Mouse (Mus musculus) neural tube, embryonic 15.5 days (tissue): ENCODE data around the gene Itpripl2. TPM values are rescaled to one million over a fixed set of nuclear protein-coding genes. Genes with fewer than 3 reads are reported as not detected.

ENCODE experiments used
- ATAC-seq: fragments of 200-750 bp; cut with Nextera tagmentation; 2 replicates; pipeline ENCODE4 v1.8.0; 2017; ENCODE audit warnings: mild to moderate bottlenecking, moderate TSS enrichment, moderate library complexity; ENCODE audit not compliant: low FRiP score
- H3K27ac ChIP-seq: fragments of 300-500 bp; sonication (generic); replicated peaks from 2 replicates; pipeline ENCODE4 v1.5.1; 2015; ENCODE audit warnings: mild to moderate bottlenecking, inconsistent platforms
- H3K27me3 ChIP-seq: fragments of 300-500 bp; sonication (generic); replicated peaks from 2 replicates; pipeline ENCODE4 v1.6.1; 2015; ENCODE audit warnings: inconsistent platforms
- H3K36me3 ChIP-seq: fragments of 300-500 bp; sonication (generic); 2 replicates; pipeline ENCODE4 v1.6.1; 2015; ENCODE audit warnings: inconsistent platforms
- H3K4me1 ChIP-seq: fragments of 300-500 bp; sonication (generic); 2 replicates; pipeline ENCODE4 v1.6.1; 2015; ENCODE audit warnings: inconsistent platforms
- H3K4me2 ChIP-seq: fragments of 300-500 bp; sonication (generic); 2 replicates; pipeline ENCODE4 v1.6.1; 2015; ENCODE audit warnings: inconsistent platforms, mild to moderate bottlenecking, moderate library complexity
- H3K4me3 ChIP-seq: fragments of 300-500 bp; sonication (generic); replicated peaks from 2 replicates; pipeline ENCODE4 v1.5.1; 2015; ENCODE audit warnings: mild to moderate bottlenecking, inconsistent platforms
- H3K9ac ChIP-seq: fragments of 300-500 bp; sonication (generic); replicated peaks from 2 replicates; pipeline ENCODE4 v1.6.1; 2015; ENCODE audit warnings: mild to moderate bottlenecking, inconsistent platforms
- H3K9me3 ChIP-seq: fragments of 300-500 bp; sonication (generic); replicated peaks from 2 replicates; pipeline ENCODE4 v1.6.1; 2016; ENCODE audit warnings: inconsistent platforms
- WGBS: fragments of 180-500 bp; shearing (Covaris S2); methylation state at CpG from one replicate; pipeline ENCODE4 v1.1.7; 2015; ENCODE audit warnings: mixed read lengths; 5-methylcytosine and 5-hydroxymethylcytosine counted together
- polyA plus RNA-seq: library from polyadenylated mRNA; unstranded; fragments of >200 nt; fragmentation: Nextera tagmentation; extraction: Ambion mirVana; gene quantifications from 2 replicates; pipeline ENCODE4 v1.2.1, GENCODE M21; 2015

Gene Itpripl2
- polyA plus RNA-seq, 1 experiment from 2014 or later, result 1.2 TPM

GRCm38 (mm10) chr7:118503844-118504243 lies 12.1 kb upstream of the Itpripl2 start:
- no peak overlapping the region for H3K4me2 ChIP-seq
- WGBS, result 73% methylated on average over 4 of the region's 4 CpGs
- ATAC-seq, result no peak
- no peaks in the 10 kb centered on the region for H3K9me3 ChIP-seq
- no peaks in the 10 kb centered on the region for H3K27me3 ChIP-seq
- H3K4me1 ChIP-seq, result no peaks in the 10 kb centered on the region
- no peak overlapping the region for H3K4me3 ChIP-seq
- no peak overlapping the region for H3K27ac ChIP-seq
- H3K9ac ChIP-seq, result no peak overlapping the region
- H3K36me3 ChIP-seq, result no peaks in the 10 kb centered on the region

- H3K27me3 ChIP-seq, result no peaks in the 10 kb centered on the region
- H3K4me3 ChIP-seq, result no peak overlapping the region
- H3K9me3 ChIP-seq, result no peaks in the 10 kb centered on the region
- H3K4me2 ChIP-seq, result peak overlapping the region; percentile 13; the same call in 1 of the 2 replicates
- no peak overlapping the region for H3K9ac ChIP-seq
- H3K27ac ChIP-seq, result no peak overlapping the region
- no peaks in the 10 kb centered on the region for H3K4me1 ChIP-seq
- no peaks in the 10 kb centered on the region for H3K36me3 ChIP-seq
- ATAC-seq, result no peak
- WGBS, result 73% methylated on average over 8 of the region's 8 CpGs
Measured at GRCm38 (mm10) chr7:118502333-118502732, 10.6 kb upstream of the Itpripl2 start.

- ATAC-seq, result no peak
- Histone ChIP-seq H3K27me3 (0 out of 2 replicates have a peak, but pooled peaks cover under 1% of the 10 kb centered on the region), H3K4me3 (no peak overlapping the region), H3K36me3 (no peaks in the 10 kb centered on the region), H3K9me3 (no peaks in the 10 kb centered on the region), H3K4me2 (no peak overlapping the region), H3K27ac (no peak overlapping the region), H3K4me1 (no peaks in the 10 kb centered on the region), H3K9ac (no peak overlapping the region)
- 79% methylated on average over 7 of the region's 7 CpGs for WGBS
Measured at GRCm38 (mm10) chr7:118499784-118500435, 8.1 kb upstream of the Itpripl2 start.

DNA sequence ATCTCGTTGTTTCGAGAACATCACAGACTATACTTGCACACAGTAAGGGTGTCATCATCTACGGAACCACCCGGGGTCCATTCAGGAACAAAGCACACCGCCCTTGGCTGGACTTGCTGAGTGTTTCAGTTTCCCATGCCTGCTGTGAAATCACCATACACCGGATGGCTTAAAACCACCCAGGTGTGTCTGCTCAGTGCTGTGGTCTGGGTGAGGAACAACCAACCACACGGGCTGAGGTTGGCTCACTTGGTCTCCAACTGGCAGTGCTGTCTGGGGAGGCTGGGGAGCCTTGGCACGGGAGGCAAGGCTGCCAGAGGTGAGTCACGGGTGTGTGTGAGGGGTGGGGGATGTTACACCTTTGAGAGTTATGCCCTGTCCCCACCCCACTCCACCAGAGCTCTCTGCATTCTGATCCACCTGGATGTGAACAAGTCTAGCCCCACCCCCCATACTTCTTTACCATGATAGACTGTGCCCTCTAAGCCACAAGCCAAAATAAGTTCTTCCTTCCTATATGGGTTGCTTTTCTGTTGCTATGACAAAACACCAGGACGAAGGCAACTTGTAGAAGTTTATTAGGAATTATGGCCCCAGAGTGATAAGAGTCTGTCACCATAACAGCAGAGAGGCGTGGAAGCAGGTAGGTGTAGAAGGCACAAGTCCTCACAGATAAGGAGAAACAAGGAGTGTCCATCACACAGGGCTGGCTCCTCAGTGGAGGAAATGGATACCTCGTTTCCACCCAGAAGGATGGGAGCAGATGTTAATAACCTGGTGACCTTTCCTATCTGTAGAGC lies 7.4 kb upstream of the Itpripl2 start:
- H3K27ac ChIP-seq, result no peak overlapping the region
- H3K9me3 ChIP-seq, result no peaks in the 10 kb centered on the region
- 0 out of 2 replicates have a peak, but pooled peaks cover 4% of the 10 kb centered on the region for H3K27me3 ChIP-seq
- ATAC-seq, result no peak
- WGBS, result 86% methylated on average over 12 of the region's 12 CpGs
- H3K9ac ChIP-seq, result no peak overlapping the region
- H3K4me3 ChIP-seq, result no peak overlapping the region
- H3K4me2 ChIP-seq, result no peak overlapping the region
- no peaks in the 10 kb centered on the region for H3K4me1 ChIP-seq
- H3K36me3 ChIP-seq, result no peaks in the 10 kb centered on the region

DNA sequence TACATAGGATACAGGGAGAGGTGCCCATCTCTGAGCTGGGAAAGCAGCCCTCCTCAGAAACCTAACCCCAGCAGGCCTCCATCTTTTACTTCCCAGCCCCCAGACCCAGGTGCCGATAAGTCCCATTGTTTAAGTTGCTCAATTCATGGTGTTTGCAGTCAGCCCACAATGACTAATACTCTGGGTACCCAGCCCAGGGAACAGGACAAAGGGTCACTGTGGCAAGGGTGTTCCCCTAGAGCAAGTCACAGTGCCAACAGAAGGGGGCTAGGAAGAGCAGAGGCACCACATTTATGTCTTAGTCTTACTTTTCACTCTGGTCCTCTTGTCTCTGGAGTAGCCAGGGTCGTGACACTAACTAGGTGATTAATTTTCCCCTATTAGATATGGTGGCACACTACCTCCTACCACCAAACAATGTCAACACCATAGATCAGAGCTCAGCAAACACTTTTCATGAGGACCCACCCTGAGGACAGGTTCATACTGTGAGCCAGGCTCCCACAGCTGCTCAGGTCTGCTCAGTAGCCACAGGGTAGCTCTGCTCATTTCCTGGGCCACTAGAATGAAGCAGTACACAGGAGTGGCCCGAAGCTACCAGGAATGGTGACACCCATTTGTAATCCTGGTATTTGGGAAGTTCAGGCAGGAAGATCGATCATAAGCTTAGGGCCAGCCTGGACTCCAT lies 3.3 kb upstream of the Itpripl2 start:
- WGBS, result 83% methylated on average over 4 of the region's 4 CpGs
- Histone ChIP-seq H3K36me3 (no peaks in the 10 kb centered on the region), H3K9ac (no peak overlapping the region), H3K9me3 (no peaks in the 10 kb centered on the region), H3K27me3 (peaks cover 37% of the 10 kb centered on the region), H3K27ac (no peak overlapping the region), H3K4me3 (no peak overlapping the region), H3K4me2 (no peak overlapping the region), H3K4me1 (peaks cover 18% of the 10 kb centered on the region)
- no peak for ATAC-seq

- no peak for ATAC-seq
- H3K4me3 ChIP-seq, result no peak overlapping the region
- H3K27me3 ChIP-seq, result peaks cover 49% of the 10 kb centered on the region
- H3K4me2 ChIP-seq, result no peak overlapping the region
- H3K9ac ChIP-seq, result no peak overlapping the region
- 92% methylated on average over 9 of the region's 9 CpGs for WGBS
- H3K27ac ChIP-seq, result no peak overlapping the region
- no peaks in the 10 kb centered on the region for H3K9me3 ChIP-seq
- H3K4me1 ChIP-seq, result peaks cover 22% of the 10 kb centered on the region
- no peaks in the 10 kb centered on the region for H3K36me3 ChIP-seq
Measured at GRCm38 (mm10) chr7:118493892-118494291, 2.1 kb upstream of the Itpripl2 start.

DNA sequence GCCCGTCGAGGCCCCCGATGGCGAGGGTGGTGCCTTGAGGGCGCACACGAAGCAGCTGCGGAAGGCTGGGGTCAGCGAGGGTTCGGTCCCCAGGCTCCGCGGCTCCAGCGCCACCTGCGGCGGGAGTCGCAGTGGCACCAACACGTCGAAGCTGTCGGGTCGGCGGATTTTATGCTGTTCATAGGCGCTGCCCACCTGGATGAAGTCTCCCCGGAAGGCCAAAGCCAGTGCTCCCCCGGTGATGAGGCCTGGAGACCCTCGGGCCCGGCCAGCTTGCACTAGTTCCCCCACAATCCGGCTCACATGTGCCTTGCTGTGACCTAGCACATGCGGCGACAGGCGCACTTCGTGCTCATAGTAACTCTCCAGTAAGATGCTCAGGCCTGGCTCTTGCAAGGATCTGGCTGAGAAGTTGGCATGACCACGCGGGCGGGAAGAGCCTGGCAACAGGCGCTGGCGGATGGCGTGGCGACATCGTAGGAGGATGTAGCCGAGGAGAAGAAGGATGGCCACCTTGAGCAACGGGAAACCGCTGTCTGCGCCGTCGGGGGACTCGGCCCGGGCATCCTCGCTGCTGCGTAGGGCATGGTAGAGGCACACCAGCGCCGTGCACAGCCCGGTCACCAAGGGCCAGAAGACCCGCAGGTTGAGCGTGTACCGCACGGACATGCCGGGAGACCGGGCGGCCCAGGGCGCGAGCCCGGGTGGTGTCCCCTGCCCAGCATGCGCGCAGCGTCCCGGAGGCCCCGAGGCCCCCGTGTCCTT lies 927 bp downstream of the Itpripl2 start:
- peak overlapping the region; percentile 29; the same call in 1 of the 2 replicates for H3K27ac ChIP-seq
- H3K9me3 ChIP-seq, result no peaks in the 10 kb centered on the region
- H3K4me3 ChIP-seq, result peak overlapping the region; percentile 46
- H3K4me2 ChIP-seq, result peak overlapping the region; percentile 69
- H3K4me1 ChIP-seq, result peaks cover 24% of the 10 kb centered on the region
- 3% methylated on average over 63 of the region's 67 CpGs for WGBS
- peak overlapping the region; percentile 48 for H3K9ac ChIP-seq
- peak; percentile 57 for ATAC-seq
- H3K27me3 ChIP-seq, result peaks cover 56% of the 10 kb centered on the region
- H3K36me3 ChIP-seq, result no peaks in the 10 kb centered on the region

DNA sequence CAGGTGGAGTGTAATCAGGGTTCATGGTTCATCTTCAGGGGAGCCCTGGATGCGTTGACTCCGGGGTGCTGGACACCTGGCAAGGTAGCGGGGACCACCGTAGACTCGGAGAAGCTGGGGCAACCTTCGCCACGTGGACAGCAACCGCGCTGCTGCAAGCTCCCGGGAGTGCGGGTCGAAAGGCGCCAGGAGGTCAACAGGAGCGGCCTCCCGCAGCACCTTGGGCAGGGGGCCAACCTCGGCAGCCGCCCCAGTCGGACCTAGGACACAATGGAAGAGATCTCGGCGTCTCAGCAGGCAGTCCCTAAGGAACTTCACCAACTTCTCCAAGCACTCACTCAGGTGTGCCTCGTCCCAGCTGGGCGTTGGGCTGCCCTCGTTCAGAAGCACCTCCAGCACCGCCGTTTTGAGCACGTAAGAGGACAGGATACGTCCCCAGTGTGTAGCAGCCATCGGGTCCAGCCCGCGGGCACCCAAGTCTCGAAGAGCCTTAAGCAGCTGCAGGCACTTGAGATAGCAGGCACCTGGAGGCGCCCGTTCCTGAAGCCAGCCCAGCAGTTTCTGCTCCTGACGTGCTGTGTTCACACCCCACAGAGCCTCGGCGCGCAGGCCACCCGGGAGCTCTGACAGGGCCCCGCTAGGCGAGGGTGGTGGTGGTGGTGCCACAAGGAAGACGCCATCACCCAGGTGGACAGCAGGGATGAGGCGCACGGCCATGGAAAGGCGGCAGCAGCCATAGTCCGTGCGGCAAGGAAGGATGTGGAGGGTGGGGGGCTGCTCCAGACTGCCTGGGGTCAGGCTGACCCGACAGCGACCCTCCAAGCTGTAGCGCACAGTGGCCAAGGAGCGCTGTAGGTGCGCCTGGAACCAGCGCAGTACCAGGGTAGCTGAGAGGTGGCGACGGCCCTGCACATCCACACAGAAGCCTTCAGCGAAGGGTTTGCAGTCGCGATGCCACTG lies 1.8 kb downstream of the Itpripl2 start:
- Histone ChIP-seq H3K4me1 (peaks cover 24% of the 10 kb centered on the region), H3K9me3 (no peaks in the 10 kb centered on the region), H3K27ac (no peak overlapping the region), H3K4me3 (peak overlapping the region; percentile 46), H3K36me3 (no peaks in the 10 kb centered on the region), H3K27me3 (peaks cover 56% of the 10 kb centered on the region), H3K4me2 (peak overlapping the region; percentile 69), H3K9ac (no peak overlapping the region)
- 21% methylated on average over 57 of the region's 57 CpGs for WGBS
- ATAC-seq, result 0 out of 2 replicates have a peak, but pooled peaks have one; percentile 19

DNA sequence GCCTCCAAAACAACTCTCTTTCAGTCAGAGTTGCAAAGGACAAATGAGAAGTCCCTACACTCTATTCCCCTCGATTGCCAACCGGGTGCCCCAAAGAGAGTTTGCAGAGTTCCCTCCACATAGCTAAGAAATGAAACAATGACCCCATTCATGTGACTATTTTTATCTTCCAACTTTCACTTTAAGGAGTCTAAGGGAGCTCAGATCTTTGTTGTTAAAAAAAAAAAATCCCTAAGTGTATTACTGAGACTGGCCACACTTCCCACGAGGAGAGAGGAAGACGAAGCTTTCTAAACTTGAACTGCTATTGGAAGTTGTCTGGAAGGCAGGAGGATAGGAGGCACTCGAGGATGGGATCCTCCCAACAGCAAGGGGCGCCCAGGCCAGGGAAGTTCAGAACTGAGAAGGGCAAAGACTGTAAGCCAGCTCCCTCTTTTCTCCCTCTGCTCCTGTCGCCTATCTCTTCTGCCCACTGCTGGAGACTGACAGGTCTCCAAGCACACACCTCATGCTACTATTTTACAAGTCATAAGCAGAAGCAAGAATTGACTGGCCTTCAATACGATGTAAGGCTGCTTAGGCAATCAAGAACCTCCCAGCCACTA lies 3.6 kb downstream of the Itpripl2 start:
- 31% methylated on average over 8 of the region's 8 CpGs for WGBS
- peak overlapping the region; percentile 20 for H3K4me2 ChIP-seq
- H3K27me3 ChIP-seq, result peaks cover 49% of the 10 kb centered on the region

GRCm38 (mm10) chr7:118486917-118487316 lies 4.9 kb downstream of the Itpripl2 start:
- H3K4me1 ChIP-seq, result peaks cover 21% of the 10 kb centered on the region
- no peak overlapping the region for H3K27ac ChIP-seq
- peaks cover 37% of the 10 kb centered on the region for H3K27me3 ChIP-seq
- no peak for ATAC-seq
- no peaks in the 10 kb centered on the region for H3K36me3 ChIP-seq
- H3K9ac ChIP-seq, result no peak overlapping the region
- no peak overlapping the region for H3K4me2 ChIP-seq
- H3K4me3 ChIP-seq, result no peak overlapping the region
- 69% methylated on average over 5 of the region's 5 CpGs for WGBS
- H3K9me3 ChIP-seq, result no peaks in the 10 kb centered on the region

More for the DNA sequence above, 3.6 kb downstream of the Itpripl2 start:
- no peaks in the 10 kb centered on the region for H3K9me3 ChIP-seq
- H3K4me1 ChIP-seq, result peaks cover 24% of the 10 kb centered on the region
- no peak overlapping the region for H3K27ac ChIP-seq
- H3K9ac ChIP-seq, result no peak overlapping the region
- no peak overlapping the region for H3K4me3 ChIP-seq
- ATAC-seq, result no peak
- no peaks in the 10 kb centered on the region for H3K36me3 ChIP-seq
